Mouse (Mus musculus) ES-Bruce4 (cell line): Measurements from ENCODE around the gene Egr4.

ENCODE experiments used
- CTCF ChIP-seq: IDR thresholded peaks from one replicate; pipeline ENCODE4 v1.8.1; 2011; ENCODE audit warnings: low read depth, low read length
- POLR2A ChIP-seq: IDR thresholded peaks from one replicate; pipeline ENCODE4 v1.8.1; 2011; ENCODE audit warnings: low read length; ENCODE audit not compliant: insufficient read depth

DNA sequence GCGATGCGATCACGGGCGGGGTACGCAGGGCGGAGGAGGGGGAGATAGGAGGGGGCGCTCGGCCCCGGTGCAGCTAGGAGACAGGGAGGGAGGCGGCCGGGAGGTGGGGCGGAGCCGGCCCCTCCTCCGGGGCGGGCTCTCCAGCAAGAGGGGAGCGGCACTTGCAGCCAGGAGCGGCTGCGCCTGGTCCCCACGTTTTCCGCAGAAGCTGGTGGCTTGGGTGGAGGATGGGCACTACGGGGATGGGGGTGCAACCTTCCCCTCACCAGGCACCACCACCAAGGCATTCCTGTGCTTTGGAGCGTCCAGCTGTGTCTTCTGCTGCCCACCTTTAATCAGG, 10.5 kb downstream of the Egr4 start, which contains the start of gene Fbxo41:
- TF ChIP-seq CTCF: no peak
- TF ChIP-seq POLR2A: no peak
